Mouse (Mus musculus) heart, embryonic 11.5 days (tissue): ENCODE data around the gene Rgp1. TPM values are rescaled to one million over a fixed set of nuclear protein-coding genes. Genes with fewer than 3 reads are reported as not detected.

Experiments
- ATAC-seq: fragments of 200-750 bp; cut with Nextera tagmentation; replicated peaks from 2 replicates; pipeline ENCODE4 v1.8.0; 2017; ENCODE audit warnings: moderate library complexity; ENCODE audit not compliant: insufficient number of reproducible peaks, low FRiP score, low TSS enrichment
- H3K27ac ChIP-seq: fragments of 300-500 bp; sonication (generic); 2 replicates; pipeline ENCODE4 v1.5.1; 2014; ENCODE audit warnings: mild to moderate bottlenecking, low read depth, low read length
- H3K27me3 ChIP-seq: fragments of 300-500 bp; sonication (generic); 2 replicates; pipeline ENCODE4 v1.6.1; 2014; ENCODE audit warnings: mild to moderate bottlenecking, low read length, mixed read lengths; ENCODE audit not compliant: control insufficient read depth, insufficient read depth
- H3K36me3 ChIP-seq: fragments of 300-500 bp; sonication (generic); 2 replicates; pipeline ENCODE4 v1.6.1; 2014; ENCODE audit warnings: mild to moderate bottlenecking, low read length, moderate library complexity, mixed read lengths; ENCODE audit not compliant: control insufficient read depth, insufficient read depth
- H3K4me1 ChIP-seq: fragments of 300-500 bp; sonication (generic); 2 replicates; pipeline ENCODE4 v1.6.1; 2014; ENCODE audit warnings: low read length; ENCODE audit not compliant: control insufficient read depth, insufficient read depth
- H3K4me2 ChIP-seq: fragments of 300-500 bp; sonication (generic); 2 replicates; pipeline ENCODE4 v1.6.1; 2014; ENCODE audit warnings: mild to moderate bottlenecking, moderate library complexity
- H3K4me3 ChIP-seq: fragments of 300-500 bp; sonication (generic); 2 replicates; pipeline ENCODE4 v1.5.1; 2014; ENCODE audit warnings: low read depth, low read length
- H3K9ac ChIP-seq: fragments of 300-500 bp; sonication (generic); 2 replicates; pipeline ENCODE4 v1.6.1; 2014; ENCODE audit warnings: mild to moderate bottlenecking, low read depth, low read length, moderate library complexity
- H3K9me3 ChIP-seq: fragments of 300-500 bp; sonication (generic); replicated peaks from 2 replicates; pipeline ENCODE4 v1.6.1; 2016; ENCODE audit warnings: low read length; ENCODE audit not compliant: control insufficient read depth
- WGBS: fragments of 180-500 bp; shearing (Covaris S2); extraction: QIAGEN DNeasy Blood & Tissue Kit; methylation state at CpG from one replicate; pipeline ENCODE4 v1.1.7; 2014; ENCODE audit not compliant: insufficient replicate concordance; 5-methylcytosine and 5-hydroxymethylcytosine counted together
- polyA plus RNA-seq: library from polyadenylated mRNA; unstranded; fragments of >200 nt; fragmentation: Nextera tagmentation; extraction: Ambion mirVana; gene quantifications from 2 replicates; pipeline ENCODE4 v1.2.1, GENCODE M21; 2014

The Rgp1 gene
- polyA plus RNA-seq, 1 experiment from 2014 or later = 32.5 TPM

DNA sequence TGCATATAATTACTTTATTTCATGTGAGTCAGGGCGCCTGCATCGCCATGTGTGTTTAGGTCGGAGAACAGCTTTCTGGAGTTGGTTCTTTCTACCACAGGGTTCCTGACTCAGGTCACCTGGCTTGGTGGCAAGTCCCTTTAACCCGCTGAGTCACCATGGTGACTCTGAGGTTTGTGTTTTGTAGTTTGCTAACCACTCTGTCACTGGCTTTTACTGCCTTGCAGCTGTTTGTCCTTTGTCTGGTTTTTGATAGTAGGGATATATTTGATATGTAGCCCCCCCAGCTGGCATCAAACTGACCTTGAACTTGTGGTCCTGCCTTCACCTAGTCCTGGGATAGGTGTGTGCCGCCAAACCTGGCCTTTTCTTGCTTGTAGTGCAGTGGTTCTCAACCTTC lies 3.7 kb downstream of the Rgp1 start:
- Histone ChIP-seq H3K4me3 (no peak overlapping the region), H3K4me2 (no peak overlapping the region), H3K27ac (no peak overlapping the region), H3K4me1 (peaks cover 11% of the 10 kb centered on the region), H3K9ac (no peak overlapping the region), H3K9me3 (no peaks in the 10 kb centered on the region), H3K27me3 (no peaks in the 10 kb centered on the region), H3K36me3 (peaks cover 14% of the 10 kb centered on the region)
- 92% methylated on average over 5 of the region's 5 CpGs for WGBS
- ATAC-seq = no peak

DNA sequence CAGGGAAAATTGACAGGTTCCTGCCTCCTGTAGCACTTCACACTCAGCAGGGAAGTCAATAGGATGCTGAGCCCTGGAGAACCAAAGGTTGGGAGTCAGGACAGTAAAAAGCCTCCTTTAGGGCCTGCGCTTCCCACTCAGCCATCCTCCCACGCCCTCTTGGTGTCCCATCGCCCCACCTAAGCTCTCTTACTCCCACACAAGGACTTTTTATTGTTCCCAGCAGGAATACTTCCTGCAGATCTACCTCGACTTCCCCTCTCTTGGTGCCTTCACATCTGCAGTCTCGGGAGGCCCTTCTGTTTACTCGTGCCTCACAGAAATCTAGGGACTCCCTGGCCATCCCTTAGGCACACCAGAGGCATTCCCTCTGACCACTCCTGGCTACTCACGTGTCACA lies 4.9 kb downstream of the Rgp1 start:
- H3K27me3 ChIP-seq = no peaks in the 10 kb centered on the region
- H3K4me2 ChIP-seq = no peak overlapping the region
- 55% methylated on average over 7 of the region's 7 CpGs for WGBS
- no peak overlapping the region for H3K4me3 ChIP-seq
- no peak overlapping the region for H3K9ac ChIP-seq
- peaks cover 14% of the 10 kb centered on the region for H3K36me3 ChIP-seq
- H3K27ac ChIP-seq = no peak overlapping the region
- ATAC-seq = no peak
- H3K4me1 ChIP-seq = peaks cover 11% of the 10 kb centered on the region
- H3K9me3 ChIP-seq = no peaks in the 10 kb centered on the region

DNA sequence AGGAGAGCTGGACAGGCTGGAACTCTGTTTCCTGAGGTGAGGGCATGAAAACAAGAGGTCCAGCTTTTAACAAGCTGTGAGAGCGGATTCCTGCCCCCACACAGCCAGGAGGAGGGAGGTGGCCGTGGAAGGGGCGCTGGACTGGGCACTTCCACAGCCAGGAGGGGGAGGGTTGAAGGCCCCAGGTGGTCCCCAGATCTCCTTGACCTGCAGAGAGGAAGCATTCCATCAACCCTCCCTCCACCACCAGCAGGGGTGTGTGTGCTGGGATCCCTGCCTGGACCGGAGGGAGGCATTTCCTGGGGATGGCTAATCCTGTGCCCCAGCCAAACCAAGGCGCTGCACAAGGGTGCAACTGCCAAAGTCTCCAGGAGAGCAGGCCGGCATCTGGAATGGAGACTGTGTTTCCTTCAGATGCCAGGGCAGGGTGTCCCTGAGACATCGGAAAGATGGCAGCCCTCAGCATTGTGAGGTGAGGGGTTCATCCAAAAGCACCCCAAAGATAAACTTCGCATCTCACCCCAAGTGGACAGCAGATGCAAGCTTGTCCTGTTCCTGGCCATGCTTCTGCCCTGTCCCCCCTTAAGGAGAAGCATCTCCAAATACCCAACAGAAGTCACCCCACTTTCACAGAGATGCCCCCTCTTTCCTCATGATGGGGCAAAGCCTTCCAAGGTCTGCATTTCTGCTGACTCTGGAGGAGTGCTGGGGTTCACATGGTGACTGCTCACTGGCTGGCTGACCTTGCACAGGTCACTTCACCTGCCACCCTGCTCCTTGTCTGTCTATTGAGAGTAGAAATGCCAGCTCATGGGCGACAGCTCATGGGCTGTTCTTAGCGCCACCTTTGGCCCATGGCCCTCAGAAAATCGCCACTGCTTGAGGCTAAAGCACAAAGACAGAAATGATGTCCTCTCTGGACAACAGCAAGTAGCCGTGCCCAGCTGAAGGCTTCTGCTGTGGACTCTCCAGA lies 6.2 kb downstream of the Rgp1 start, which contains the start of gene Msmp:
Gene Msmp (minus strand): TSS at position 51 of the 973 bp plus-strand sequence.
- Histone ChIP-seq H3K27ac (no peak within 1 kb of the TSS), H3K4me1 (peaks cover 6% of the 10 kb centered on the region), H3K9ac (no peak within 1 kb of the TSS), H3K36me3 (peaks cover 14% of the 10 kb centered on the region), H3K27me3 (no peaks in the 10 kb centered on the region), H3K4me2 (no peak within 1 kb of the TSS), H3K4me3 (no peak within 1 kb of the TSS), H3K9me3 (no peaks in the 10 kb centered on the region)
- WGBS = 55% methylated on average over 12 of the region's 12 CpGs
- no peak for ATAC-seq

DNA sequence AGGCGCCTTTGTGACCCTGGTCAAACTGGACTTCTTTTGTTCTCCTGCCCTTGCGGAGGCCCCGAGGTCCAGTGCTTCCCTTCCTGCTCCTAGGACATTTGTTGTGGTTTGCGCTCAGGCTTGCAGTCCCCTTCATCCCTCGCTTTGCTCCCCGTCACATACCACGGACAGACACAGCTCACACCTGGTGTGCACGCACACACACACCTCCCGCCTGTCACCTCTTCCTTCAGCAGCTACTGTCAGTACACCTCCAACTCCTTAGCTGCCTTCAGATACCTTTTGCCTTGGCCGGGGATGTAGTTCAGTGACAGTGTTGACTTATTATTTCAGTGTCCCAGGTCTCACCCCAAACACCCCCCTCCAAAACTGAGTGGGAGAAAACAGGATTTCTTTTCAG lies 7.2 kb downstream of the Rgp1 start:
- Histone ChIP-seq H3K9ac (no peak overlapping the region), H3K4me1 (peaks cover 5% of the 10 kb centered on the region), H3K4me3 (no peak overlapping the region), H3K27me3 (no peaks in the 10 kb centered on the region), H3K27ac (no peak overlapping the region), H3K4me2 (no peak overlapping the region), H3K36me3 (peaks cover 14% of the 10 kb centered on the region), H3K9me3 (no peaks in the 10 kb centered on the region)
- no peak for ATAC-seq
- 43% methylated on average over 10 of the region's 10 CpGs for WGBS

DNA sequence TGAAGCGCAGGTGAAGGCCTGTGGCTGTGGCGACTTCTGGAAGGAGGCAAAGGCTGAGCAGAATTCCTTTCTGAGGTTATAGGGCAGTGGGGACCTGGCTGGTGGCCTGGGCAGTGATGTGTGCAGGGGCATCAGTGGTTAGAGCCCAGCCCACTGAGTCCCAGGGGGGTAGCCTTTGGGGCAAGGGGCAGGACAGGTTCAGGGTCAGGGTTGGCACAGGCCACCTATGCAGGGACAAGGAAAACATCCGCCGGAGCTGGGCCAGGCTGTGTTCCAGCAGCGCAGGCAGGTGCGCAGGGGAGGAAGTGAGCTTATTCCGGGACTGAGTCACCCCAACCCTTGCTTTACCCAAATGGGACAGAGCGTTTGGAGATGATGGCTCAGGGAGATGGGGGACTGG lies 7.9 kb downstream of the Rgp1 start:
- no peak overlapping the region for H3K27ac ChIP-seq
- peaks cover 5% of the 10 kb centered on the region for H3K4me1 ChIP-seq
- H3K9me3 ChIP-seq = no peaks in the 10 kb centered on the region
- H3K4me3 ChIP-seq = no peak overlapping the region
- no peak for ATAC-seq
- H3K9ac ChIP-seq = 0 out of 2 replicates have a peak overlapping the region, but pooled peaks have one; percentile 6
- H3K27me3 ChIP-seq = no peaks in the 10 kb centered on the region
- H3K36me3 ChIP-seq = peaks cover 12% of the 10 kb centered on the region
- 66% methylated on average over 8 of the region's 8 CpGs for WGBS
- H3K4me2 ChIP-seq = no peak overlapping the region

DNA sequence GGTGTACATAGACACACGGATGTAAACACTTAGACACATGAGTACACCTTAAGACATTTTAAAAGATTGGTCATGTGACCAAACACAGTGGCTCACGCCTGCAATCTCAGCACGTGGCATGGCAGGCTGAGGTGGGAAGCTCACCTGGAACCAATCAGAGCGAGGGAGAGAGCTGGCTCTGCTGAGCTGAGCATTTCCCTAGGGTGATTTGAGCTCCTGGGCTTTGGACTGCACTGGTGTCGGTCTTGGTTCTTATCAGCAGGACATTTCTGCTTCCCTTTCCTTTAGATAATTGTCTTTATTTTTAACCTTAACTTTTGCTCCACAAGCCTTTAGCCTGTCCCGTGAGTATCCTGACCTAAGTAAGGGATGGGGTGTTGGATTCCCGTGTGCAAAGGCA lies 9.2 kb downstream of the Rgp1 start:
- H3K4me2 ChIP-seq = no peak overlapping the region
- no peaks in the 10 kb centered on the region for H3K9me3 ChIP-seq
- no peak for ATAC-seq
- WGBS = 35% methylated on average over 7 of the region's 7 CpGs
- H3K4me1 ChIP-seq = peaks cover 5% of the 10 kb centered on the region
- H3K4me3 ChIP-seq = no peak overlapping the region
- H3K27ac ChIP-seq = no peak overlapping the region
- no peak overlapping the region for H3K9ac ChIP-seq
- 0 out of 2 replicates have a peak, but pooled peaks cover 7% of the 10 kb centered on the region for H3K36me3 ChIP-seq
- H3K27me3 ChIP-seq = no peaks in the 10 kb centered on the region

DNA sequence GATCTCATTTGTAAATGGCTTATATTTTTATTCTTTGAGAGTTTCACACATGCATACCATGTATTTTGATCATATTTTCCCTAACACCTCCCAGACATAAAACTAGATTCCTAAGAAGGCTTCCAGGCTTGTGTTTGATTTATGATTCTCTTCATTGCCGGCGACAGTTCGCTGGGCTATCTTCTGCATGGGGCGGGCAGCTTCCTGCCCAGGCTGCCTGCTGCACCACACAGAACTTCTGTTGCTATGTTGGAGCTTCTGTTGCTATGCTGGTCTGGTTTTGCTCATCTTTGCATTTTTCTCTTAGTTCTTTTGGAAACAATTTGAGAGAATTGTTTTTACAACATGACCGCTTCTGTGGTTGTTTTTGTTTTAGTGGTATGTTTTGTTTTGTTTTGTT lies 13.0 kb downstream of the Rgp1 start:
- Histone ChIP-seq H3K36me3 (no peaks in the 10 kb centered on the region), H3K4me3 (no peak overlapping the region), H3K9me3 (no peaks in the 10 kb centered on the region), H3K4me1 (peaks cover 2% of the 10 kb centered on the region; the same call in 1 of the 2 replicates), H3K27ac (no peak overlapping the region), H3K27me3 (no peaks in the 10 kb centered on the region), H3K9ac (no peak overlapping the region), H3K4me2 (no peak overlapping the region)
- ATAC-seq = no peak
- WGBS = 63% methylated on average over 5 of the region's 5 CpGs

DNA sequence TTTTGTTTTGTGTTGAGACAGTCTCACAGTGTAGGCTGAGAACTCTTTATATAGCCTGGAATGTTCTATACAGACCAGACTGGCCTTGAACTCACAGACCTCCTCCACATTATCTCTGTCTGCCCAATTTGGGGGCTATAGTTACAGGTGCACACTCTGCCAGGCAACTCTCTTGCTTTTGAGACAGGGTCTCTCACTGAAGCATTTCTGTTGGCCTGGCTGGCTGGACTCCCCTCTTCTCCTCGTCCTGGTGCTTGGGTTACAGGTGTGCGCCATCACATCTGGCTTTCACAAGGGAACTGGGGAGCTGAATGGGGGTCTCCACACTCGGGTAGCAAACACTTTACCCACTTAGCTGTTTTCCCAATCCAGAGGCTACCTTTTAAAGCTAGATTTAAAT lies 13.4 kb downstream of the Rgp1 start:
- H3K4me2 ChIP-seq = no peak overlapping the region
- no peak overlapping the region for H3K27ac ChIP-seq
- no peak for ATAC-seq
- no peaks in the 10 kb centered on the region for H3K9me3 ChIP-seq
- H3K4me3 ChIP-seq = no peak overlapping the region
- H3K9ac ChIP-seq = no peak overlapping the region
- 66% methylated on average over 3 of the region's 3 CpGs for WGBS
- H3K27me3 ChIP-seq = no peaks in the 10 kb centered on the region
- H3K36me3 ChIP-seq = no peaks in the 10 kb centered on the region
- peaks cover 2% of the 10 kb centered on the region; the same call in 1 of the 2 replicates for H3K4me1 ChIP-seq
